Mouse (Mus musculus): ENCODE data around the gene Rom1. TPM values are rescaled to one million over a fixed set of nuclear protein-coding genes. Genes with fewer than 3 reads are reported as not detected.
"Not testable (repeated sequence)": the region's sequence is repeated elsewhere in the genome, so short reads cannot be mapped to it uniquely, and the experiment has no call there.

Gene Rom1
- total and polyA plus RNA-seq, 2 experiments from 2014 or later = 2.7 to 6.3 TPM

GRCm38 (mm10) chr19:8897865-8898495, 31.2 kb downstream of the Rom1 start, which contains the start of gene Ganab:
Gene Ganab (plus strand): TSS chr19:8898071.
- H3K36me3 ChIP-seq (ENCODE audit: insufficient read depth, low read length) = peaks cover 5% of the 10 kb centered on the region; the same call in 1 of the 2 replicates
- peak within 1 kb of the TSS; percentile 85 for H3K4me3 ChIP-seq (ENCODE audit: low read depth, low read length)
- H3K9ac ChIP-seq (replicated peaks; ENCODE audit: low read length, poor library complexity, severe bottlenecking) = peak within 1 kb of the TSS; percentile 84
- TF ChIP-seq CTCF (IDR thresholded peaks at IDR 0.05) = peak; percentile 45
- peak; percentile 98 for DNase-seq (ENCODE audit: low spot score)
- peak; percentile 99 for ATAC-seq (ENCODE audit: low FRiP score)
- under 1% methylated on average over 51 of the region's 53 CpGs for WGBS
- no peaks in the 10 kb centered on the region for H3K9me3 ChIP-seq (ENCODE audit: low read length)
- no peaks in the 10 kb centered on the region for H3K27me3 ChIP-seq (ENCODE audit: insufficient read depth, low read length)
- H3K4me1 ChIP-seq (ENCODE audit: insufficient read depth, low read length) = peaks cover 6% of the 10 kb centered on the region
- peak within 1 kb of the TSS; percentile 79 for H3K4me2 ChIP-seq (ENCODE audit: low read depth, low read length, poor library complexity, severe bottlenecking)
- H3K27ac ChIP-seq (ENCODE audit: low read depth, low read length) = peak within 1 kb of the TSS; percentile 91

- H3K9me3 ChIP-seq (ENCODE audit: low read length); H3K36me3 ChIP-seq (ENCODE audit: insufficient read depth, low read length); H3K4me1 ChIP-seq (ENCODE audit: insufficient read depth, low read length); H3K27me3 ChIP-seq (ENCODE audit: insufficient read depth, low read length): not testable (repeated sequence)
- H3K4me2 ChIP-seq (ENCODE audit: low read depth, low read length, poor library complexity, severe bottlenecking) = peak overlapping the region; percentile 79
- DNase-seq (ENCODE audit: low spot score) (peak; percentile 33), ATAC-seq (ENCODE audit: low FRiP score) (peak; percentile 55)
- H3K27ac ChIP-seq (ENCODE audit: low read depth, low read length) = 0 out of 2 replicates have a peak overlapping the region, but pooled peaks have one; percentile 43
- WGBS = 20% methylated on average over 21 of the region's 21 CpGs
- 0 out of 2 replicates have a peak overlapping the region, but pooled peaks have one; percentile 24 for H3K9ac ChIP-seq (replicated peaks; ENCODE audit: low read length, poor library complexity, severe bottlenecking)
- H3K4me3 ChIP-seq (ENCODE audit: low read depth, low read length) = peak overlapping the region; percentile 85
Observed at GRCm38 (mm10) chr19:8897211-8897864, 31.8 kb downstream of the Rom1 start.

- 90% methylated on average over 5 of the region's 5 CpGs for WGBS
- not testable (repeated sequence) for H3K27me3 ChIP-seq (ENCODE audit: insufficient read depth, low read length); H3K27ac ChIP-seq (ENCODE audit: low read depth, low read length); H3K4me1 ChIP-seq (ENCODE audit: insufficient read depth, low read length); H3K36me3 ChIP-seq (ENCODE audit: insufficient read depth, low read length); DNase-seq (ENCODE audit: low spot score); H3K4me2 ChIP-seq (ENCODE audit: low read depth, low read length, poor library complexity, severe bottlenecking); ATAC-seq (ENCODE audit: low FRiP score); H3K4me3 ChIP-seq (ENCODE audit: low read depth, low read length); H3K9me3 ChIP-seq (ENCODE audit: low read length); H3K9ac ChIP-seq (replicated peaks; ENCODE audit: low read length, poor library complexity, severe bottlenecking)
Observed at GRCm38 (mm10) chr19:8896231-8896630, 32.9 kb downstream of the Rom1 start.

- no peak overlapping the region for H3K9ac ChIP-seq (replicated peaks; ENCODE audit: low read length, poor library complexity, severe bottlenecking)
- no peak overlapping the region for H3K4me2 ChIP-seq (ENCODE audit: low read depth, low read length, poor library complexity, severe bottlenecking)
- H3K9me3 ChIP-seq (ENCODE audit: low read length) = no peaks in the 10 kb centered on the region
- ATAC-seq (ENCODE audit: low FRiP score) (no peak), DNase-seq (ENCODE audit: low spot score) (no peak)
- H3K4me1 ChIP-seq (ENCODE audit: insufficient read depth, low read length) = peaks cover 6% of the 10 kb centered on the region
- no peak overlapping the region for H3K27ac ChIP-seq (ENCODE audit: low read depth, low read length)
- H3K36me3 ChIP-seq (ENCODE audit: insufficient read depth, low read length) = peaks cover 5% of the 10 kb centered on the region; the same call in 1 of the 2 replicates
- no peak for TF ChIP-seq CTCF (IDR thresholded peaks at IDR 0.05)
- H3K4me3 ChIP-seq (ENCODE audit: low read depth, low read length) = no peak overlapping the region
- H3K27me3 ChIP-seq (ENCODE audit: insufficient read depth, low read length) = no peaks in the 10 kb centered on the region
- 93% methylated on average over 9 of the region's 9 CpGs for WGBS
Observed at GRCm38 (mm10) chr19:8895397-8895960, 33.7 kb downstream of the Rom1 start.

- Histone ChIP-seq H3K36me3 (ENCODE audit: insufficient read depth, low read length) (peaks cover 5% of the 10 kb centered on the region; the same call in 1 of the 2 replicates), H3K4me1 (ENCODE audit: insufficient read depth, low read length) (peaks cover 6% of the 10 kb centered on the region), H3K27ac (ENCODE audit: low read depth, low read length) (peak within 1 kb of the TSS; percentile 89), H3K4me2 (ENCODE audit: low read depth, low read length, poor library complexity, severe bottlenecking) (peak within 1 kb of the TSS; percentile 97), H3K9ac (replicated peaks; ENCODE audit: low read length, poor library complexity, severe bottlenecking) (peak within 1 kb of the TSS; percentile 89), H3K4me3 (ENCODE audit: low read depth, low read length) (peak within 1 kb of the TSS; percentile 82), H3K27me3 (ENCODE audit: insufficient read depth, low read length) (no peaks in the 10 kb centered on the region), H3K9me3 (ENCODE audit: low read length) (no peaks in the 10 kb centered on the region)
- no peak for TF ChIP-seq CTCF (IDR thresholded peaks at IDR 0.05)
- 2% methylated on average over 54 of the region's 54 CpGs for WGBS
- DNase-seq (ENCODE audit: low spot score) (peak; percentile 93), ATAC-seq (ENCODE audit: low FRiP score) (peak; percentile 58)
Observed at GRCm38 (mm10) chr19:8892829-8893766, 36.1 kb downstream of the Rom1 start, which contains the start of gene Ints5. Gene Ints5 (plus strand): TSS chr19:8893005.
